Mouse (Mus musculus) limb, embryonic 15.5 days (tissue): Measurements from ENCODE around the gene Ndufb6. TPM values are rescaled to one million over a fixed set of nuclear protein-coding genes. Genes with fewer than 3 reads are reported as not detected.

Experiments used
- ATAC-seq: fragments of 200-750 bp; cut with Nextera tagmentation; 2 replicates; pipeline ENCODE4 v1.8.0; 2017; ENCODE audit warnings: low read depth, moderate TSS enrichment; ENCODE audit not compliant: insufficient number of reproducible peaks, low FRiP score, low TSS enrichment
- H3K27ac ChIP-seq: fragments of 300-500 bp; sonication (generic); 2 replicates; pipeline ENCODE4 v1.5.1; 2015; ENCODE audit warnings: moderate library complexity, mild to moderate bottlenecking, inconsistent platforms
- H3K27me3 ChIP-seq: fragments of 300-500 bp; sonication (generic); 2 replicates; pipeline ENCODE4 v1.6.1; 2015; ENCODE audit warnings: inconsistent platforms
- H3K36me3 ChIP-seq: fragments of 300-500 bp; sonication (generic); 2 replicates; pipeline ENCODE4 v1.6.1; 2015; ENCODE audit warnings: inconsistent platforms
- H3K4me1 ChIP-seq: fragments of 300-500 bp; sonication (generic); 2 replicates; pipeline ENCODE4 v1.6.1; 2015; ENCODE audit warnings: inconsistent platforms
- H3K4me2 ChIP-seq: fragments of 300-500 bp; sonication (generic); 2 replicates; pipeline ENCODE4 v1.6.1; 2015; ENCODE audit warnings: mild to moderate bottlenecking, inconsistent platforms
- H3K4me3 ChIP-seq: fragments of 300-500 bp; sonication (generic); 2 replicates; pipeline ENCODE4 v1.5.1; 2015; ENCODE audit warnings: mild to moderate bottlenecking, inconsistent platforms
- H3K9ac ChIP-seq: fragments of 300-500 bp; sonication (generic); 2 replicates; pipeline ENCODE4 v1.6.1; 2015; ENCODE audit warnings: inconsistent platforms
- H3K9me3 ChIP-seq: fragments of 300-500 bp; sonication (generic); 2 replicates; pipeline ENCODE4 v1.6.1; 2016; ENCODE audit warnings: inconsistent platforms
- WGBS: fragments of 180-500 bp; shearing (Covaris S2); methylation state at CpG from one replicate; pipeline ENCODE4 v1.1.7; 2015; 5-methylcytosine and 5-hydroxymethylcytosine counted together
- polyA plus RNA-seq: library from polyadenylated mRNA; unstranded; fragments of >200 nt; fragmentation: Nextera tagmentation; extraction: Ambion mirVana; gene quantifications from 2 replicates; pipeline ENCODE4 v1.2.1, GENCODE M21; 2015

The Ndufb6 gene
- polyA plus RNA-seq, 1 experiment from 2014 or later: 280 TPM

DNA sequence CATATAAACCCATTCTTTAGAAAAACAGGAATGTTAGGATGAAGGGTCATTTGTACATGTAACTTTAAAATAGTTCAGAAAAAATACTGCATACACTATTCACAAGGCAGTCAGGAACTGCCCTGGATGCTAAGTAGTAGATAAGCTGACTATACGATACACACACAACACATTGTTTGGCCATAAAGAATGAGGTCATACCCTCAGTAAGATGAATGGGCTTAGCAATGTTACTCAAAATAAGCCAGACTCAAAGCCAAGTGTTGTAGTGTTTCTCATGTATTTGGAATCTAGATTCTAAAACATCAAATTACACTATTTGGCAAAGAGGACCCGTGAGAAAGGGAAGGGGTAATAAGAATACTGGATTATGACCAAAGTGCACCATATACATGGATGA is 25.5 kb downstream of the Ndufb6 start:
- Histone ChIP-seq H3K4me2 (no peak overlapping the region), H3K4me3 (no peak overlapping the region), H3K4me1 (0 out of 2 replicates have a peak, but pooled peaks cover 4% of the 10 kb centered on the region), H3K27ac (no peak overlapping the region), H3K36me3 (peaks cover 5% of the 10 kb centered on the region; the same call in 1 of the 2 replicates), H3K27me3 (no peaks in the 10 kb centered on the region), H3K9ac (no peak overlapping the region), H3K9me3 (no peaks in the 10 kb centered on the region)
- ATAC-seq: no peak
- WGBS: 49% methylated on average over 2 of the region's 2 CpGs

DNA sequence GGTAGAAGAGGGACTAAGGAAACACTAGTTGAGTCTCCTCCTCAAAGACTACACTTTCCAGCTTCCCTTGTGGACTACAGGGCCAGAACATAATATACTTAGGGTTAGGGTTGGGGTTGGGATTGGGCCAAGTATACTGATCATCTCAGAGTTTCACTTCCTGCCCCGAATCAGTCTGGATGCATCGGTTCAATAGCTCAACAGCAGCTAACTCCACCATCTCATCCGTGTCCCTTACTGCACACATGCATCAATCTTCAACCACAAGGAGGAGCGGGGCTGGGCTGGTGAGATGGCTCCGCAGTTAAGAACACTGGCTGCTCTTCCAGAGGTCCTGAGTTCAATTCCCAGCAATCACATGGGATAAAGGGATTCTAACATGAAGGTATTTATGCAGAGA is 28.2 kb downstream of the Ndufb6 start:
- no peaks in the 10 kb centered on the region for H3K27me3 ChIP-seq
- no peak overlapping the region for H3K27ac ChIP-seq
- no peak for ATAC-seq
- H3K4me3 ChIP-seq: no peak overlapping the region
- H3K36me3 ChIP-seq: no peaks in the 10 kb centered on the region
- H3K4me1 ChIP-seq: 0 out of 2 replicates have a peak, but pooled peaks cover 4% of the 10 kb centered on the region
- 85% methylated on average over 5 of the region's 5 CpGs for WGBS
- no peaks in the 10 kb centered on the region for H3K9me3 ChIP-seq
- no peak overlapping the region for H3K4me2 ChIP-seq
- no peak overlapping the region for H3K9ac ChIP-seq

DNA sequence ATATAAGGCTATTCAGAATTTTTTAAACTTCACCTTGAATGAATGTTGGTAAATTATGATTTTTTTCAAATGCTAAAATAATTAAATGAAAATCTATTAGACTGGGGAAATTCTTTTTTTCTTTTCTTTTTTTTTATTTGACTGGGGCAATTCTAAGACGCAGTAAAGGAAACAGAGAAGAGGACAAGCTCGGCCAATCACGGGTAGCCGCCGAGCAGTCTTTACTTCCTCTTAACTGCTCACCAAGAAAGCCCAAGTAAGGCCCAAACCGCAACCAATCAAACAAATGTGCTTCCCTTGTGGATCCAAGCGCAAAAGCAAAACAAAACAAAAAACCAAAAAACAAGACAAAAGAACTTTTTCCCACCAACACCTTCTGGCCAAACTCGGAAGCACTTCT is 35.2 kb downstream of the Ndufb6 start:
- Histone ChIP-seq H3K9me3 (no peaks in the 10 kb centered on the region), H3K9ac (no peak overlapping the region), H3K4me1 (peaks cover 7% of the 10 kb centered on the region), H3K4me3 (no peak overlapping the region), H3K27ac (no peak overlapping the region), H3K27me3 (no peaks in the 10 kb centered on the region), H3K36me3 (no peaks in the 10 kb centered on the region), H3K4me2 (no peak overlapping the region)
- no peak for ATAC-seq
- WGBS: 76% methylated on average over 8 of the region's 8 CpGs

DNA sequence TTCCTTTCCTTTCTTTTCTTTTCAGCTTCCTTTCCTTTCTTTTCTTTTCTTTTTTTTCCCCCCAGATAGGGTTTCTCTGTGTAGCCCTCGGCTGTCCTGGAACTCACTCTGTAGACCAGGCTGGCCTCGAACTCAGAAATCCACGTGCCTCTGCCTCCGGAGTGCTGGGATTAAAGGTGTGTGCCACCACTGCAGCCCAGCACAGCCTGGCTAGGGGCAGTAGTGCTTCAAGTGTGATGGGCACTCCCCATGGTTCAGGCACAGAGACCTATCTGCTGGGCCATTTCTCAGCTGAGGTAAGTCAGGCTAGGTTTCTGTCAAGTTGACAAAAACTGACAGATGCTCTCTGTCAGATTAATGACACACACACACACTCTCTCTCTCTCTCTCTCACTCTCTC is 36.2 kb downstream of the Ndufb6 start:
- Histone ChIP-seq H3K4me2 (no peak overlapping the region), H3K27me3 (no peaks in the 10 kb centered on the region), H3K9ac (no peak overlapping the region), H3K36me3 (no peaks in the 10 kb centered on the region), H3K9me3 (no peaks in the 10 kb centered on the region), H3K4me1 (peaks cover 13% of the 10 kb centered on the region), H3K4me3 (no peak overlapping the region), H3K27ac (no peak overlapping the region)
- ATAC-seq: no peak
- 78% methylated on average over 4 of the region's 4 CpGs for WGBS

DNA sequence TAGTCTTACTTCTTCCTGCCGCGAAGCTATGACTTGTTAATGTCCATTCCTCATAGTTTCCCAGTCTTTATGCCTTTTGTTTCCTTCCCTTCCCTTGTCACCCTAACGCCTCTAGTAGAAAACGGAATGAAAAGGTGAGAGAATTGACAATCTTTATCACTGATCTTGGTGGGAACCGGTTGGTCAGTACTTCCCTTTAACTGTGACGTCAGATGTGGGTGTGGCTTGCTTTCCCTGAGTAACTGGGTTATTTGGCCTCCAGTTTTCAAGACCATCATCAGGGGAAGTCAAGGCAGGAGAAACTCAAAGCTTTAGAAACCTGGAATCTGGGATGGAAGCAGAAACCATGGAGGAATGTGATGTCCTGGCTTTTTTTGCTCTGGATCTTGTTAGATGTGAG is 37.3 kb downstream of the Ndufb6 start:
- 51% methylated on average over 6 of the region's 6 CpGs for WGBS
- H3K9me3 ChIP-seq: no peaks in the 10 kb centered on the region
- no peak overlapping the region for H3K4me3 ChIP-seq
- no peak overlapping the region for H3K9ac ChIP-seq
- ATAC-seq: no peak
- no peaks in the 10 kb centered on the region for H3K36me3 ChIP-seq
- no peak overlapping the region for H3K27ac ChIP-seq
- peaks cover 13% of the 10 kb centered on the region for H3K4me1 ChIP-seq
- no peak overlapping the region for H3K4me2 ChIP-seq
- H3K27me3 ChIP-seq: no peaks in the 10 kb centered on the region

DNA sequence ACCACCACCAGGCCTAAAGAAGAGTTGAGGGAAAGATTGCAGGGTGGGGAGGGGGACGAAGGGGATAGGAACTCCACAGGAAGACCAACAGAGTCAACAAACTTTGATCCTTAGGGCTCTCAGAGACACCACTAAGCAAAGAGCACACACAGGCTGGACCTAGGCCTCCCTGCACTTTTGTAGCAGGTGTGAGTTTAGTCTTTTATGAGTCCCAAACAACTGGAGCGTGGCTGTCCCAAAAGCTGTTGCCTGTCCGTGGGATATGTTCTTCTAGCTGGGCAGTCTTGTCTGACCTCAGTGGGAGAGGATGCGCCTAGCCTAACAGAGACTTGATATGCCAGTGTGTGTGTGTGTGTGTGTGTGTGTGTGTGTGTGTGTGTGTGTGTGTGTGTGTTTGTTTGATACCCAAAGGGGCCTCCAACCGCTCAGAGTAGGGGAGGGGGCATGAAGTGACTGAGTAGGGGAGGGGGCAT is 38.9 kb downstream of the Ndufb6 start:
- no peak overlapping the region for H3K9ac ChIP-seq
- no peaks in the 10 kb centered on the region for H3K27me3 ChIP-seq
- no peaks in the 10 kb centered on the region for H3K36me3 ChIP-seq
- peak overlapping the region; percentile 72 for H3K4me2 ChIP-seq
- ATAC-seq: no peak
- H3K27ac ChIP-seq: 0 out of 2 replicates have a peak overlapping the region, but pooled peaks have one; percentile 27
- WGBS: 46% methylated on average over 5 of the region's 5 CpGs
- H3K4me3 ChIP-seq: peak overlapping the region; percentile 59
- H3K9me3 ChIP-seq: no peaks in the 10 kb centered on the region
- peaks cover 13% of the 10 kb centered on the region for H3K4me1 ChIP-seq

DNA sequence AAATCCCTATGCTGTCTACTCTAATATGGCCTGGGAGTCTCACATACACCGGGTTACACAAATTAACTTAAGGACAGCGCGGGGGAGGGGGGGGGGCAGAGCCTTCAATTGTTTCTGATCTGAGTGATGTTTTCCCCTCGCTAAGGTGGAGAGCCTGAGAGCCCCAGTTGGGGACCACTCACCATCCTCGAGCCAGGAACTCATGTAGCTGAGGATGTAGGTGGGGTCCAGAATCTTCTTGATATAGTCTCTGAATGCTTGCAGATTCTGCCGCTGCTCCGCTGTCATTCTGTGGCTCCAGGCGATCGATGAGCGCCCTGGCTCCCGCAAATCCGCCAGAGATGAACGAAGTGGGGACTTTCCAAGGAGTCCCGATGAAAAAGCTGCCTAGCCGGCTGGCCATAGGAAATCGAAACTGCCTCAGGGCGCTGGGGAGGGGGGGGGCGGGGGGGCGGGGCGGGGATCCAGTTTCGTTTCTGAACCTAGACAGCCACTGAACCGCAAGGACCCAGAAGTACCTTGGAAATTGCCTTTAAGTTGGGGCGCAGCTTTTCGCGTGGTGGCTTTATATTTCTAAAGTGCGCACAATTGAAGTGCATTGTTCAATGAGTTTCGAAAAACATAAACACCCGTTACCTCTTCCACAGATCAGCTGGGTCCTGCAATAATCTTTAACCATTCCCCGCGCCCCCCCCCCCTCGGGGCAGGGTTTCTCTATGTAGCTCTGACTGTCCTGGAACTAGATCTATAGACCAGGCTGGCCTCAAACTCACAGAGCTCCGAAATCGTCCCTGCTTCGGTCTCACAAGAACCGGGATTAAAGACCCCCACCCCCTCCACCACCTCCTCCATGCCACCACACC is 39.6 kb downstream of the Ndufb6 start, which contains the start of gene Ddx58:
Gene Ddx58, minus strand, starts transcription at position 420 of the 863 bp plus-strand sequence.
- WGBS: 1% methylated on average over 34 of the region's 35 CpGs
- Histone ChIP-seq H3K9ac (peak within 1 kb of the TSS; percentile 43), H3K27ac (peak within 1 kb of the TSS; percentile 72), H3K36me3 (0 out of 2 replicates have a peak, but pooled peaks cover 1% of the 10 kb centered on the region), H3K9me3 (no peaks in the 10 kb centered on the region), H3K4me1 (peaks cover 13% of the 10 kb centered on the region), H3K27me3 (no peaks in the 10 kb centered on the region), H3K4me3 (peak within 1 kb of the TSS; percentile 59), H3K4me2 (peak within 1 kb of the TSS; percentile 72)
- ATAC-seq: peak; percentile 30; the same call in 1 of the 2 replicates

DNA sequence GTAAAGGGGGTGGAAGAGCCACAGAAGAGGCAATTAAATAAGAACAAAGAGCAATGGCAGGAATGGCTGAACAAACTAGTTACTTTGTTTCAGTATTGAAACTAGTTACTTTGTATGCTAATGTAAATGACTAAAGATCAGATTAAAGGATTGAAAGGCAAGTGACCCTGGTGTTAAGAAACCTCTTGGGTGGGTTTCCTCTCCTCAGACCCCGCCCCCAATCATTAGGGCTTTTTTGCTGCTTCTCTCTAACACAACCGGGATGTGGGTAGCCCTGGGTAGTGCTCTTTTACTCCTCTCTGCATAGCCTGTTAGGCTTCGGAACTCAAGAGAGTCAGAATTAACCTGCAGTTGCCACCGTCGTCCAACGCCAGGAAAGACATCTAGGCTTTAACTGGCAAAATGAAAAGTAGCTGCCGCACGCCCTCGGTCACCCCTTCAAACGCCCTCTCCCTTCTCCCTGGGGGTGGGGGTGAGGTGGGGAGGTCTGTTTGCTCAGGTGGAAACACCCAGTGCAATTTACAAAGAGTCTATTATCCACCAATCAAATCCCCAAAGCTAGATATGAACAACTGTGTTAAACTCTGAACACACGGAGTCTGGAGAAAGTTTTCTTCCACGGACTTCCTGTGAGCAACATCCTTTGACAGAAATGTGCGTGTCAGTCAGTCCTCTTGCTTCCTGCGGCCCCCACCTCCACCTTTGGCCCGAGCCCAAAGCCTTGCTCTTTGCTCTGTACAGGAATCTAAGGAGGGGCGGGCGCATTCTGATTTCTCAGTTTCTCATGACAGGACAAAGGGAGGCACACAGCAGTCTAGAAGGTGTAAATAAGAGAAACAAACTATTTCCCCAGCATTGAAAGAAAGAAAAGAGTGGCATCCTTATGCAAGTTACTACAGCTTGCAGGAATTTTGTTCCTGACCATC is 40.5 kb downstream of the Ndufb6 start:
- peak; percentile 63; the same call in 1 of the 2 replicates for ATAC-seq
- Histone ChIP-seq H3K4me2 (peak overlapping the region; percentile 72), H3K4me3 (peak overlapping the region; percentile 59), H3K27ac (peak overlapping the region; percentile 13), H3K9me3 (no peaks in the 10 kb centered on the region), H3K9ac (peak overlapping the region; percentile 43; the same call in 1 of the 2 replicates), H3K36me3 (0 out of 2 replicates have a peak, but pooled peaks cover 3% of the 10 kb centered on the region), H3K27me3 (no peaks in the 10 kb centered on the region), H3K4me1 (peaks cover 13% of the 10 kb centered on the region)
- 2% methylated on average over 17 of the region's 17 CpGs for WGBS

DNA sequence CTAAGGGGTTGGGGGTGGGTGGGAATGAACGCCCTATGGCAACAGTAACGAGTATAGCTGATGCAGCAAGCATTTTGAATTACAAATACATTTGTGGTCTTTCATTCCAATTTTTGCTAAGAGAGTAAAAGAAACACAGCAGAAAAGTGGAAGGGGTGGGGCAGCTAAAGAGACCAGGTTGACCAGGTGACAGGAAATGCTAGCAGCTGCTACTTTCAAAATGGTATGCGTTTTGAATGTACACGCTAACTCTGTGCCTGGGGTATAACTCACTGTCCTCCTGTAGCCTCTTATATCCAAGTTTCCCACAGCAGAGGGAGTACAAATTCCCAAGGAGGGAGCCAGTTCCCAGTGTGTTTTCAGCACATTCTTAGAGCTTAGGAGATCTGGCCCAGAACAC is 42.4 kb downstream of the Ndufb6 start:
- 69% methylated on average over 4 of the region's 4 CpGs for WGBS
- Histone ChIP-seq H3K9ac (no peak overlapping the region), H3K9me3 (no peaks in the 10 kb centered on the region)

DNA sequence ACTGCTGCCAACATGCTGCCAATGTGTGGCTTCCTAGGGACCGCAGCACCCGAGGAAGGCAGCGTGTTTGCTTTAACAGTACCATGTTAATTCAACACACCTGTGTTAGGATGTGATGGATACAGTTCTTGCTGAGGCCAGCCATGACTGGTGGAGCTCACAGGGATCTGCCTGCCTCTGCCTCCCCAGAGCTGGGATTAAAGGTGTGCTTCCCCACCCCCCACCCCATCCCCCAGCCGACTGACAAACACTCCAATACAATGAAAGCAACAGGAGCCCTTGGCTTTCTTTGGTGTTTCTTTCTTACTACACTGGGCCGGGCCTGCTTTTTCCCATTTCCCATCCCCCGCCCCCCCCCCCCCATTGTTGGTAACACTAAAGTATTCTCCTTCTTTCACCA is 45.0 kb downstream of the Ndufb6 start:
- Histone ChIP-seq H3K36me3 (0 out of 2 replicates have a peak, but pooled peaks cover 6% of the 10 kb centered on the region), H3K4me2 (no peak overlapping the region), H3K9ac (no peak overlapping the region), H3K27me3 (no peaks in the 10 kb centered on the region), H3K27ac (no peak overlapping the region), H3K9me3 (no peaks in the 10 kb centered on the region), H3K4me1 (peaks cover 8% of the 10 kb centered on the region), H3K4me3 (no peak overlapping the region)
- WGBS: 83% methylated on average over 6 of the region's 6 CpGs
- ATAC-seq: no peak

More for the DNA sequence above, 42.4 kb downstream of the Ndufb6 start:
- ATAC-seq: no peak
- Histone ChIP-seq H3K4me3 (no peak overlapping the region), H3K36me3 (0 out of 2 replicates have a peak, but pooled peaks cover 3% of the 10 kb centered on the region), H3K4me2 (no peak overlapping the region), H3K27me3 (no peaks in the 10 kb centered on the region), H3K4me1 (peaks cover 13% of the 10 kb centered on the region), H3K27ac (no peak overlapping the region)

DNA sequence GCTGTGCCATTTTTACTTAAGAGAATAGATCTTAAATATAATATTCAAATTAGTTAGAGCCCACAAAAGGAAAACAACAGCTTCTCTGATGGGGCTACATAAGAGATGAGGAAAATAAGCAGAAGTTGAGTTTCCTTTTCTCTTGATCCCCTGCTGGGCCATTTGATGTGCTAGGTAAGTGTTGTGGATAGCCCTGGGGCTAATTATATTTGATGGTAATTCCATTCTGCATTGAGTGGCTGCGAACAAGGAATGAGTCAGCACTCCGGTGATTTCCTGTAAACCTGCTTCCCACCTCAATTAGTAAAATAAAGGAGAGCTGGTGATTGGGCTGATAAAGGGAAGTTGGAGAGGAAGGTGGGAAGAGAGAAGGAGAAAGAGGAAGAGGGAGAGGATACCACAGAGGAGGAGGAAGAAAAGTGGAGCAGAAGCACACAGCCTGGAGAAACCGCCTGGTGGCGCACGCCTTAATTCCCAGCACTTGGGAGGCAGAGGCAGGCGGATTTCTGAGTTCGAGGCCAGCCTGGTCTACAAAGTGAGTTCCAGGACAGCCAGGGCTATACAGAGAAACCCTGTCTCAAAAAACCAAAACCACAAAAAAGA is 46.1 kb downstream of the Ndufb6 start:
- Histone ChIP-seq H3K9ac (no peak overlapping the region), H3K4me1 (no peaks in the 10 kb centered on the region), H3K36me3 (0 out of 2 replicates have a peak, but pooled peaks cover 6% of the 10 kb centered on the region), H3K9me3 (no peaks in the 10 kb centered on the region), H3K4me2 (no peak overlapping the region), H3K27ac (no peak overlapping the region), H3K27me3 (no peaks in the 10 kb centered on the region), H3K4me3 (no peak overlapping the region)
- WGBS: 83% methylated on average over 7 of the region's 7 CpGs
- no peak for ATAC-seq
